ENCODE assay signal across 22 mouse cellular contexts in the genomic region with DNA sequence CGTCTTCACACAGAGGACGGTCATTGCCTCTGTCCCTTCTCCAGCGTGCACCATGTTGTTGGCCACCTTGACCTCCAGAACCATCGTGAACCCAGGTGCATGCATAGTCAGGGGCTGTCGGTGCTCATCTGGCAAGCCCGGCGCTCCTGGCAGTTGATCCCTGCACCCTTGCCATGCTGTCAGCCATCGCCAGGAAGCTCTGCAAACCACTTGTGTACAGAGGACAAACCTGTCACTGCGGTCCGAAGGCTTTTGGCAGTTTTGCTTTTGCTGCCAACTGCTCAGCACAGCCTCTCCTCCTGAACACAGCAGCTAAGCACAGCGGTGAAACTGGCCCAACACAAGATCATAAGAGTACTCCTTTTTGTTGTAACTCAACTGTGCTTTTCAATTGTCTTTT. TPM values are rescaled to one million over a fixed set of nuclear protein-coding genes. Genes with fewer than 3 reads are reported as not detected.
DNase-seq lines count a peak whose midpoint lies in the region; ATAC-seq and TF ChIP-seq lines count a peak whose summit lies in the region.
"Had no signal": no experiment of that assay in that cellular context is flagged by ENCODE, and none has a peak within 500 bp of the region (broad histone marks: within the 10 kb centered on the region; RNA-seq: fewer than 3 reads in every experiment).

No protein-coding gene starts in this region.

- 89% methylated on average over 11 of the region's 11 CpGs for WGBS in heart, embryonic 10.5 days
- WGBS in kidney, adult 2 months, result 91% methylated on average over 11 of the region's 11 CpGs

- H3K4me1 ChIP-seq in heart, embryonic 10.5 days, result peaks cover 24% of the 10 kb centered on the region
- no peaks in the 10 kb centered on the region for H3K4me1 ChIP-seq in megakaryocyte, embryonic 14.5 days
- H3K4me1 ChIP-seq in kidney, adult 2 months (ENCODE audit: control insufficient read depth, insufficient read depth, low read length), result no peaks in the 10 kb centered on the region

- H3K27ac ChIP-seq in heart, embryonic 10.5 days, result no peak overlapping the region
- no peak overlapping the region for H3K27ac ChIP-seq in kidney, adult 2 months (ENCODE audit: insufficient read depth, low read depth, low read length)
- H3K27ac ChIP-seq: forebrain, embryonic 12.5 days; hindbrain, embryonic 14.5 days; intestine, embryonic 15.5 days; limb, embryonic 12.5 days; liver, embryonic 12.5 days; lung, embryonic 15.5 days; macrophage had no signal

- TF ChIP-seq CTCF in kidney, adult 2 months (conservative IDR thresholded peaks at IDR 0.05; ENCODE audit: insufficient read depth, insufficient read length, low read depth, low read length), result no peak

- no peak overlapping the region for H3K4me3 ChIP-seq in heart, embryonic 10.5 days
- H3K4me3 ChIP-seq in megakaryocyte, embryonic 14.5 days (replicated peaks), result peak overlapping the region; percentile 44
- no peak overlapping the region for H3K4me3 ChIP-seq in kidney, adult 2 months (ENCODE audit: insufficient read depth, low read depth, low read length)
- H3K4me3 ChIP-seq: forebrain, embryonic 12.5 days; intestine, embryonic 15.5 days; limb, embryonic 12.5 days; liver, embryonic 12.5 days; lung, embryonic 15.5 days; myocyte had no signal

- no peaks in the 10 kb centered on the region for H3K27me3 ChIP-seq in heart, embryonic 10.5 days (ENCODE audit: insufficient read depth, poor library complexity, severe bottlenecking)
- peaks cover 5% of the 10 kb centered on the region for H3K27me3 ChIP-seq in megakaryocyte, embryonic 14.5 days (replicated peaks)
- no peaks in the 10 kb centered on the region for H3K27me3 ChIP-seq in kidney, adult 2 months (replicated peaks; ENCODE audit: control insufficient read depth, insufficient read depth, low read length)
- H3K27me3 ChIP-seq: forebrain, embryonic 12.5 days; intestine, embryonic 15.5 days; limb, embryonic 12.5 days; liver, embryonic 12.5 days; lung, embryonic 15.5 days had no signal

- no peak for TF ChIP-seq POLR2A in kidney, adult 2 months (IDR thresholded peaks at IDR 0.05; ENCODE audit: low read depth, low read length)

- H3K36me3 ChIP-seq in heart, embryonic 10.5 days, result no peaks in the 10 kb centered on the region
- no peaks in the 10 kb centered on the region for H3K36me3 ChIP-seq in megakaryocyte, embryonic 14.5 days (replicated peaks; ENCODE audit: low read length)
- H3K36me3 ChIP-seq in kidney, adult 2 months (ENCODE audit: control insufficient read depth, insufficient read depth, low read length), result no peaks in the 10 kb centered on the region
- H3K36me3 ChIP-seq: forebrain, embryonic 12.5 days; intestine, embryonic 15.5 days; limb, embryonic 12.5 days; liver, embryonic 12.5 days; lung, embryonic 15.5 days had no signal

- H3K9me3 ChIP-seq in heart, embryonic 10.5 days, result no peaks in the 10 kb centered on the region
- no peaks in the 10 kb centered on the region for H3K9me3 ChIP-seq in megakaryocyte, embryonic 14.5 days
- H3K9me3 ChIP-seq: forebrain, embryonic 12.5 days; intestine, embryonic 15.5 days; limb, embryonic 12.5 days; liver, embryonic 12.5 days; lung, embryonic 15.5 days had no signal

- DNase-seq in heart, adult 11 months, result peak; percentile 88
- no peak for DNase-seq in heart, embryonic 10.5 days (ENCODE audit: low spot score)
- DNase-seq in cerebellum, postnatal 14 days, result peak; percentile 61 to 70
- no peak for DNase-seq in kidney, adult 2 months
- no peak for DNase-seq in lung, postnatal 14 days
- DNase-seq: adrenal gland, adult 2 months; gastrocnemius, postnatal 14 days; kidney, postnatal 36 days; layer of hippocampus, adult 9-11 months; midbrain, embryonic 14.5 days; right cerebral cortex, postnatal 14 days had no signal

- no peak for ATAC-seq in megakaryocyte, adult 5-6 weeks (ENCODE audit: poor library complexity, severe bottlenecking)
- peak; percentile 42; the same call in 1 of the 2 replicates for ATAC-seq in monocyte, adult 5-6 weeks (replicated peaks; ENCODE audit: insufficient number of reproducible peaks, low FRiP score, low TSS enrichment, poor library complexity, severe bottlenecking)
- ATAC-seq: intestine, embryonic 15.5 days; liver, embryonic 12.5 days had no signal

RNA-seq across cellular contexts. Expression of a gene that starts 37.0 kb away (rescaled TPM):
- polyA plus RNA-seq in heart, embryonic 10.5 days (2016; fragmentation: Nextera tagmentation; extraction: Ambion mirVana), result 0.65 and 1.2 TPM in 2 replicates
- not detected in 2 replicates for polyA plus RNA-seq in megakaryocyte, embryonic 14.5 days (2012; ENCODE audit: insufficient read depth, low replicate concordance)
- total RNA-seq in megakaryocyte, adult 5-6 weeks (2015), result 0.29 and 0.89 TPM in 2 replicates
- total RNA-seq in megakaryocyte, adult 5-6 weeks (2017), result 0.51 TPM in 1 of 2 replicates, not detected in the other
- total RNA-seq in monocyte, adult 5-6 weeks (2017), result 0.87 to 2.1 TPM (median 2.0 TPM) in 3 replicates
- 0.19 and 0.25 TPM in 2 replicates for polyA plus RNA-seq in kidney, adult 2 months (2012; rRNA removed)
- total RNA-seq: gastrocnemius, postnatal 14 days had no signal

RNA-seq across cellular contexts. Expression of a gene that starts 37.8 kb away (rescaled TPM):
- polyA plus RNA-seq in heart, embryonic 10.5 days (2016; fragmentation: Nextera tagmentation; extraction: Ambion mirVana), result 0.90 and 1.00 TPM in 2 replicates
- polyA plus RNA-seq in megakaryocyte, embryonic 14.5 days (2012; ENCODE audit: insufficient read depth, low replicate concordance), result 0.45 TPM in 1 of 2 replicates, not detected in the other
- total RNA-seq in megakaryocyte, adult 5-6 weeks (2015), result 6.5 and 9.3 TPM in 2 replicates
- total RNA-seq in megakaryocyte, adult 5-6 weeks (2017), result 13.4 and 18.6 TPM in 2 replicates
- 13.9 to 21.4 TPM (median 17.8 TPM) in 3 replicates for total RNA-seq in monocyte, adult 5-6 weeks (2017)
- polyA plus RNA-seq in kidney, adult 2 months (2012; rRNA removed), result 3.8 and 5.1 TPM in 2 replicates

Comparison
In these comparisons a context has a peak if more than half of its experiments do, and no peak if none do; other contexts are left out.
1. DNase-seq: peak in heart, adult 11 months (single experiment) and cerebellum, postnatal 14 days (2 of 2); none in heart, embryonic 10.5 days (single experiment), kidney, adult 2 months (single experiment) and lung, postnatal 14 days (single experiment).